Mouse (Mus musculus) hindbrain, embryonic 16.5 days (tissue): Measurements from ENCODE around the gene Rhoc. TPM values are rescaled to one million over a fixed set of nuclear protein-coding genes. Genes with fewer than 3 reads are reported as not detected.
"Not testable (repeated sequence)": the region's sequence is repeated elsewhere in the genome, so short reads cannot be mapped to it uniquely, and the experiment has no call there.

ENCODE experiments used
- ATAC-seq: fragments of 200-750 bp; cut with Nextera tagmentation; 2 replicates; pipeline ENCODE4 v1.8.0; 2017; ENCODE audit warnings: moderate TSS enrichment, moderate library complexity
- H3K27ac ChIP-seq: fragments of 300-500 bp; sonication (generic); 2 replicates; pipeline ENCODE4 v1.5.1; 2014; ENCODE audit warnings: low read depth, mild to moderate bottlenecking, control low read depth, low read length, moderate library complexity
- H3K27me3 ChIP-seq: fragments of 300-500 bp; sonication (generic); replicated peaks from 2 replicates; pipeline ENCODE4 v1.6.1; 2014; ENCODE audit warnings: low read length; ENCODE audit not compliant: control insufficient read depth, insufficient read depth
- H3K36me3 ChIP-seq: fragments of 300-500 bp; sonication (generic); 2 replicates; pipeline ENCODE4 v1.6.1; 2014; ENCODE audit warnings: mild to moderate bottlenecking, low read length, moderate library complexity, mixed read lengths; ENCODE audit not compliant: control insufficient read depth, insufficient read depth
- H3K4me1 ChIP-seq: fragments of 300-500 bp; sonication (generic); 2 replicates; pipeline ENCODE4 v1.6.1; 2014; ENCODE audit warnings: low read depth, low read length; ENCODE audit not compliant: control insufficient read depth, insufficient read depth
- H3K4me2 ChIP-seq: fragments of 300-500 bp; sonication (generic); 2 replicates; pipeline ENCODE4 v1.6.1; 2014; ENCODE audit warnings: mild to moderate bottlenecking, low read length, control low read depth, moderate library complexity
- H3K4me3 ChIP-seq: fragments of 300-500 bp; sonication (generic); 2 replicates; pipeline ENCODE4 v1.5.1; 2014; ENCODE audit warnings: mild to moderate bottlenecking, low read length, control low read depth, moderate library complexity
- H3K9ac ChIP-seq: fragments of 300-500 bp; sonication (generic); 2 replicates; pipeline ENCODE4 v1.6.1; 2014; ENCODE audit warnings: low read depth, mild to moderate bottlenecking, control low read depth, low read length, moderate library complexity
- H3K9me3 ChIP-seq: fragments of 300-500 bp; sonication (generic); 2 replicates; pipeline ENCODE4 v1.6.1; 2014; ENCODE audit warnings: mild to moderate bottlenecking, low read length, moderate library complexity; ENCODE audit not compliant: control insufficient read depth
- WGBS: fragments of 180-500 bp; shearing (Covaris S2); extraction: QIAGEN DNeasy Blood & Tissue Kit; methylation state at CpG from one replicate; pipeline ENCODE4 v1.1.7; 2014; 5-methylcytosine and 5-hydroxymethylcytosine counted together
- polyA plus RNA-seq: library from polyadenylated mRNA; unstranded; fragments of >200 nt; fragmentation: Nextera tagmentation; extraction: Ambion mirVana; gene quantifications from 2 replicates; pipeline ENCODE4 v1.2.1, GENCODE M21; 2015

Rhoc gene
- polyA plus RNA-seq, 1 experiment from 2014 or later: 65.1 TPM

DNA sequence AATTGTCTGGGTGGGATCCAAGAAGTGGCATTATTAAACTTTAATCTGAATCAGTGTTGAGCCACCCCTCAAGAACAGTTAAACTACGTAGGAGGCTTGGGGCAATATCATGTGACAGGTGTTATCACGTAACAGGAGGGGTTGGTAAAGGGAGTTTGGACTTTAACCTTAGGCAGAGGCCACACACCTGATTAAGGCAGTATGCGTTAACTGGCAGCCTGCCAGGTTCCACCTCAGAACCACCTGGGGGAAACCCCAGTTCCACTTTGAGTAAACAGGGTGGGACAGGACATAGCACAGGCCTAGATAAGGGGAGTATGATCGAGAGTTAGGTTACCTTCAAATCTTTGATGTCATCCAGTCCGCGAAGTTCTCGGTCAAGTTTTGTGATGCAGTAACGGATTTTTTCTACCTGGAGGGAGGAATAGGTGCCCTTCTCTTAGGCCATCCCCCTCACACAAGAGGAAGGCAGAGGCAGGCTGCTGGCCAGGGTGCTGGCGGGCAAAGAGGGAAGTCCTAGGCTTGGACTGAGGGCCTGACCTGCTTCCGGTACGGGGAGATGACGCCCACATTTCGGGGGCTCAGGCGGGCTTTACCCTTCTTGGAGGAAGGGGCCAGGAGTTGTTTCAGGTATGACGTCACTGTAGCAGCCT lies 8.4 kb downstream of the Rhoc start:
- ATAC-seq: no peak
- Histone ChIP-seq H3K4me3 (no peak overlapping the region), H3K4me2 (no peak overlapping the region), H3K9me3 (no peaks in the 10 kb centered on the region), H3K27me3 (no peaks in the 10 kb centered on the region), H3K4me1 (peaks cover 5% of the 10 kb centered on the region), H3K36me3 (peaks cover 5% of the 10 kb centered on the region; the same call in 1 of the 2 replicates), H3K27ac (no peak overlapping the region), H3K9ac (no peak overlapping the region)
- 85% methylated on average over 15 of the region's 15 CpGs for WGBS

DNA sequence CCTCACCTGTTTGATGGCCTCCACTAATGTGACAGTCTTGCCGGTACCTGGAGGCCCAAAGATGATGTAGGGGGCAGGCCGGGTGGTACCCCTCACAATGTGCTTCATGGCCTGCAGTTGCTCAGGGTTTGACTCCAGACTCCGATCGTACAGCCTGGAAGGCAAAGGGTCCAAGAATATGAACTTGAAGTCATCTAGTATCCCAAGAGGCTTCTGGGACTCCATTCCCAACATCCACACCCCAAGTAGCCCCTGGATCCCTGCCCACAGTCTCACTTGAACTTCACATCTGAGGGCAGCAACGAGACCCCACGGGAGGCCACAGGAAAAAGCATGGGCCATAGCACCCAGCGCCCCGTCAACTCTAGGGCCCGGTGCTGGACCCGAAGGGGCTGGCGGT lies 12.5 kb downstream of the Rhoc start:
- Histone ChIP-seq H3K4me1 (no peaks in the 10 kb centered on the region; the same call in 1 of the 2 replicates), H3K9ac (no peak overlapping the region), H3K4me2 (no peak overlapping the region), H3K27me3 (no peaks in the 10 kb centered on the region), H3K4me3 (no peak overlapping the region), H3K36me3 (peaks cover 5% of the 10 kb centered on the region; the same call in 1 of the 2 replicates), H3K9me3 (no peaks in the 10 kb centered on the region), H3K27ac (no peak overlapping the region)
- 94% methylated on average over 11 of the region's 11 CpGs for WGBS
- ATAC-seq: no peak

DNA sequence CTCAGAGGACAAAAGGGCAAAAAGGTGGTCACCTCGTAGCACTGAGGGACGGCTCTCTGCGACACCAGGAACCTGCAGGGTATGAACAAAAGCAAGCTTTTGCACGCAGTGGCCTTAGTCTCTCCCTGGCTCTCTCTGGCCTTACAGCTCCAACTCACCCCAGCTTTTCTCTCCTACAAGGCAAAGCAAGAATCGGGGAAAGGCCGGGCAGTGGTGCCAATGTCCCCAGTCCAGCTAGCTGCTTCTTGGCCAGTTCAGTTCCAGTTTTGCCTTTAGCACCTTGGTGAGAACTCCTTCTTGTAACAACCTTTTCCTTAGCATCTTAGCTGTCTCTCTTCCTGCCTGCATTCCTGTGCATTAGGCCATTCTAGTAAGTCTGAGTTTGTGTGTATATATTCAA lies 13.3 kb downstream of the Rhoc start:
- WGBS: 82% methylated on average over 6 of the region's 6 CpGs
- Histone ChIP-seq H3K4me1 (no peaks in the 10 kb centered on the region), H3K9me3 (no peaks in the 10 kb centered on the region), H3K36me3 (peaks cover 5% of the 10 kb centered on the region; the same call in 1 of the 2 replicates), H3K4me2 (no peak overlapping the region), H3K27ac (no peak overlapping the region), H3K27me3 (no peaks in the 10 kb centered on the region), H3K9ac (no peak overlapping the region), H3K4me3 (no peak overlapping the region)
- ATAC-seq: no peak

DNA sequence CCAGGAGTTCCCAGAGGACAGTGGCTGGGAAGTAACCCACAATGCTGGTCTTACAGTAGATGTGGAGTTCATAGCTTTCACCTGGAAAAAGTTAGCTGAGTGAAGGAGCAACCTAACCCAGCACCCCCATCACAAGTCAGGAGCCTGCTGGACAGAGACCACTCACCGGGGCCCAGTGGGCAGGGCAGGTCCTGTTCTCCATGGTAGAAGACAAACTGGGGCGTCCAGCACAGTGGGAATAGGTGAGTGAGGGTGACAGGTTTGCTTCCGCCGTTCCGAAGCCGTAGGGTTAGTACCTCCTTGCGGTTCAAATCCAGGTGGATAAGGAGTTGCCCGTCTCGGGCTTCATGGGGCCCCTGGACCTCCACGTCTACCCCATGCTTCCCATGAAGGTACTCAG lies 16.1 kb downstream of the Rhoc start:
- ATAC-seq: no peak
- no peak overlapping the region for H3K9ac ChIP-seq
- no peaks in the 10 kb centered on the region for H3K4me1 ChIP-seq
- H3K4me2 ChIP-seq: no peak overlapping the region
- H3K4me3 ChIP-seq: no peak overlapping the region
- WGBS: 94% methylated on average over 10 of the region's 10 CpGs
- no peak overlapping the region for H3K27ac ChIP-seq
- no peaks in the 10 kb centered on the region for H3K9me3 ChIP-seq
- no peaks in the 10 kb centered on the region for H3K27me3 ChIP-seq
- H3K36me3 ChIP-seq: peaks cover 5% of the 10 kb centered on the region; the same call in 1 of the 2 replicates

DNA sequence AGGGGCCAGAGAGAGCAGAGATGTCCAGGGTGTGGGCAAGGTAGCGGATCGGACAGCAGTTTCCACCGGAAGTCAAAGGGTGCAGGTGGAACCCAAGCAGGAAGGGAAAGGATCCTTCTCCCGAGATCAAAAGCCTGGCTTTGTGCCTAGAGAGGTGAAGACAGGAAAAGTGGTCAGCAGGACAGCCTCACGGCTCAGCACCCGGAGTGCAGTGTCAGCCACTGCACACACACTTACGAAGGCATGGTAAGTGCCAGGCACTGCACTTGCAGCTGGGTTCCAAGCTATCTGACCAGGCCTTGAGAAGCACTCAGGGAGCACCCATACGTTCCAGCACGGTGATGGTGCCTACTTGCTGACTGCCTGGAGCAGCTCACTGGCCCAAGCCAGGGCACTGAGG lies 17.4 kb downstream of the Rhoc start:
- no peak overlapping the region for H3K9ac ChIP-seq
- H3K27ac ChIP-seq: no peak overlapping the region
- WGBS: 82% methylated on average over 9 of the region's 9 CpGs
- no peak overlapping the region for H3K4me3 ChIP-seq
- H3K4me1 ChIP-seq: no peaks in the 10 kb centered on the region
- ATAC-seq: no peak
- H3K27me3 ChIP-seq: no peaks in the 10 kb centered on the region
- peaks cover 3% of the 10 kb centered on the region; the same call in 1 of the 2 replicates for H3K36me3 ChIP-seq
- no peaks in the 10 kb centered on the region for H3K9me3 ChIP-seq
- no peak overlapping the region for H3K4me2 ChIP-seq

DNA sequence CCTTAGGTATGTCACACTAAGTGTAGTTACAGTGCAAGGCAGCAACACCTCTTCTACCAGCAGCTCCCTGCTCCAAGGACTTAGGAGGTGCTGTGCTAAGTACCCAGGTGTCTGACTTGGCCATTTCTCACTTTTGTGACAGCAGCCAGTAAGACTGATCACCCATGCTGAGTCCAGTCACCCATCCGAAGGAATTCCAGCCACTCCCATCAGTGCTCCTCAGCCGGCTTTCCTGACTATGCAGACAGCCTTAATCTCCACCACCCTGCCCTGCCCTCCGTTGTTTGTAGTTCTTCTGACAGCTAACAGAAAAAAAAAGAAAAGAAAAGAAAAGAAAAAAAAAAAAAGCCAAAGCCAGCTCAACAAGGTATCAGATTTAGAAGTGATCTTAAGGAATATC lies 23.6 kb downstream of the Rhoc start:
- no peak for ATAC-seq
- no peak overlapping the region for H3K4me3 ChIP-seq
- no peak overlapping the region for H3K4me2 ChIP-seq
- no peak overlapping the region for H3K27ac ChIP-seq
- H3K27me3 ChIP-seq: no peaks in the 10 kb centered on the region
- no peaks in the 10 kb centered on the region for H3K36me3 ChIP-seq
- no peaks in the 10 kb centered on the region for H3K4me1 ChIP-seq
- no peaks in the 10 kb centered on the region for H3K9me3 ChIP-seq
- WGBS: 30% methylated on average over 3 of the region's 3 CpGs
- H3K9ac ChIP-seq: no peak overlapping the region

DNA sequence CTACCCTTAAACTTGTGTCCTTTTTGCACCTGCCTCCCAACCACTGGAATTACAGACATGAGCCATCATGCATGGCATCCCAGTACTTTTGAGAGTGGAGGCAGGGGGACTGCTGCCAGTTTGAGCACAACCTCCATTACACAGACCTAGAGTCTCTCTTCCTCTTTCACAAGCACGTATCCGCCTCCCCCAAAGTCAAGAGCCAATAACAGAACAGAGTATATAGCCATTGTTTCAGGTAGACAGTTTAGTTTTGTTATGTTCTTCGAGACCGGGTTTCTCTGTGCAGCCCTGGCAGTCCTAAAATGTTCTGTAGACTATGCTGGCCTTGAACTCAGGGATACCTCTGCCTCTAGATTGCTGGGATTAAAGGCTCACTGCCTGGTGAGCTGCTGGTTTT lies 24.1 kb downstream of the Rhoc start:
- Histone ChIP-seq H3K27me3 (no peaks in the 10 kb centered on the region), H3K9me3 (no peaks in the 10 kb centered on the region), H3K9ac (no peak overlapping the region), H3K4me3 (no peak overlapping the region), H3K4me1 (peaks cover 3% of the 10 kb centered on the region; the same call in 1 of the 2 replicates), H3K27ac (no peak overlapping the region), H3K4me2 (no peak overlapping the region), H3K36me3 (no peaks in the 10 kb centered on the region)
- no peak for ATAC-seq
- 85% methylated on average over 4 of the region's 4 CpGs for WGBS

DNA sequence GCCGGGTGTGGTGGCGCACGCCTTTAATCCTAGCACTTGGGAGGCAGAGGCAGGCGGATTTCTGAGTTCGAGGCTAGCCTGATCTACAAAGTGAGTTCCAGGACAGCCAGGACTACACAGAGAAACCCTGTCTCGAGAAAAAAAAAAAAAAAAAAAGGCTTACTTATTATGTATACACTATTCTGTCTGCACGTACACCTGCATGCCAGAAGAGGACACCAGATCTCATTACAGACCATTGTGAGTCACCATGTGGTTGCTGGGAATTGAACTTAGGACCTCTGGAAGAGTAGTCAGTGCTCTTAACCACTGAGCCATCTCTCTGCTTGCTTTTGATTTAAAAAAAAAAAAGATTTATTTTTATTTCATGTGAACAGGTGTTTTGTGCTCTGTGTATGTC lies 25.1 kb downstream of the Rhoc start:
- not testable (repeated sequence) for ATAC-seq, H3K4me2 ChIP-seq, H3K4me1 ChIP-seq, H3K27me3 ChIP-seq, H3K4me3 ChIP-seq, H3K27ac ChIP-seq, H3K9ac ChIP-seq, H3K36me3 ChIP-seq, H3K9me3 ChIP-seq
- 90% methylated on average over 7 of the region's 7 CpGs for WGBS

DNA sequence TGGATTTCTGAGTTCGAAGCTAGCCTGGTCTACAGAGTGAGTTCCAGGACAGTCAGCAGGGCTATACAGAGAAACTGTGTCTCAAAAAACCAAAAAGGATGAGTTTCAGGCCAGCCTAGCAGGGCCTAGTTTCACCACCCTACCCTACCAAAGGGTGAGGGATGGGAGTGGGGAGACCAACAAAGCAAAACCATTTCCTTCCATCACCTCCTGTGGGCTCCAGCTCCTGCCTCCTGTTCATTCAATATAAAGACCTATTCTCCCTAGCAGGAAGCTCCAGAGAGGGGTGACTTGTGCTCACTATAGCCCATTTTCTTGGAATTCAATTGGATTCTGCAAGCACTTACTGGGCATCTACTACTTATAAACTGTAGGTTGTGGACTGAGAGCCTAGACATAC lies 26.6 kb downstream of the Rhoc start:
- Histone ChIP-seq H3K9ac (no peak overlapping the region), H3K4me1 (peaks cover 10% of the 10 kb centered on the region), H3K4me3 (no peak overlapping the region), H3K36me3 (no peaks in the 10 kb centered on the region), H3K9me3 (no peaks in the 10 kb centered on the region), H3K27ac (no peak overlapping the region), H3K4me2 (no peak overlapping the region), H3K27me3 (no peaks in the 10 kb centered on the region)
- no peak for ATAC-seq
- 95% methylated on average over 1 of the region's 1 CpGs for WGBS
